Mouse (Mus musculus) heart, postnatal 36 days (tissue): Measurements from ENCODE around the gene Ankef1. TPM values are rescaled to one million over a fixed set of nuclear protein-coding genes. Genes with fewer than 3 reads are reported as not detected.

ENCODE experiments used
- DNase-seq, 2 experiments: peaks; one replicate each; pipeline ENCODE4 v3.0.0; 2021 to 2022
- intact Hi-C: fragments of 180-260 bp; cut with DNase I; formaldehyde crosslinking; loops from one replicate; pipeline ENCODE4 v1.15.1; 2025
- total RNA-seq, 2 experiments: library from RNA; stranded (reverse); gene quantifications; 2 replicates each; pipeline ENCODE4 v1.2.3; 2021

The Ankef1 gene
- total RNA-seq, result under 1 TPM in 1 of 2 experiments, not detected in 1; 0.31 TPM

DNA sequence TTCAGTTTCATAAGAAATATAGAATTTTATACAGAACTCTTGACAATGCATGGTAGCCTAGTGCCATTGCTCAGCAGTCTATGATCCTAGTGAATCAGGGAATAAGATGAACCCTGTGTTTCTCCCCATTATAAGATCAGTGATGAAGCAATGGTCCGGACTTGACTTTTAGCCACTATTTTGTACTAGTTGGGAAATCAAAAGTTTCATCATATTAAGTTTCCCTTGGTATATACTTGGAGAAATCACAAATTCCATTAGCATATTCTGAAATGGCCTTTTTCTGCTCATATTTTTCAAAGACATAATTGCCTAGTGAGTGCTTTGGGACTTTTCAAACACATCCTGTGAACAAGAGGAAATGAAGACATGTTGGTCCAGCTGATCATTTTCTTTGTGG is at the start of gene Ankef1:
Gene Ankef1, plus strand, starts transcription at position 260 of the 400 bp plus-strand sequence.
- DNase-seq, result no peak
- intact Hi-C loops, result no loop called here

DNA sequence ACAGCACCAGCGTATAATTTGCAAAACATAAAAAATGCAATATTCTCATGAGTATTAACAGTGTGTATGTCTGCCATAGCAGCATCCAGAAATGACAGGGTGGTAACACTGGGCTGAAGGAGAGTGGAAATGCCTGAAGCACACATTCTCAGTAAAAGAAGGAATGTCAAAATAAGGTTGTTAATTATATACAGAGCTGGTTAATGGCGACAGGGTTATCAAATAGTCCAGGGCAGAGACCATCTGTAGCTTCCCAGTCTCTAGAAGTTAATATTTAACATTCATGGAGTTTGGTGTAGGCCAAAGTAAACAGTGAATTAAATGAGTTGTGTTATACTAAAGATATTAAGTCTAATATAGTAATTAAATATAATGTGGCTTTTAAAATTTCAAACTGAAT is 45.2 kb upstream of the Ankef1 start:
- intact Hi-C loops, result no loop called here
- no peak for DNase-seq

DNA sequence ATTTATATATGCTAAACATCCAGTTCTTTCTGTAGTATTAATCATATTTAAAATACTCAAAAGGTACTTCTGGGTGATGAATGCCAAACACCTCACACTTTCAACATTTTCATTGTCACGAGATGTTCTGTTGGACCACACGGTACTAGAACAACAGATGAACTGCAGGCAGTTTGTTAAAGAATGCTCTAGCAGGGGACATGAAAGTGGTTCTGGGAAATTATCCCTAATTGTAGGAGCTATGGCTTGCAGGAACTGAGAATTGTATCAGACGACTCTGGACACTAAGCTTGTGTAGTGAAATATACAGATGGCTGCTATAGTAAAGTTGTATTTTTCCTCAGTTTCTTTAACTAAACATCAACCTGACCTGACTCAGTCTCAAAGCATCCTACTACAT is 44.8 kb upstream of the Ankef1 start:
- no peak for DNase-seq
- intact Hi-C loops, result no loop called here

DNA sequence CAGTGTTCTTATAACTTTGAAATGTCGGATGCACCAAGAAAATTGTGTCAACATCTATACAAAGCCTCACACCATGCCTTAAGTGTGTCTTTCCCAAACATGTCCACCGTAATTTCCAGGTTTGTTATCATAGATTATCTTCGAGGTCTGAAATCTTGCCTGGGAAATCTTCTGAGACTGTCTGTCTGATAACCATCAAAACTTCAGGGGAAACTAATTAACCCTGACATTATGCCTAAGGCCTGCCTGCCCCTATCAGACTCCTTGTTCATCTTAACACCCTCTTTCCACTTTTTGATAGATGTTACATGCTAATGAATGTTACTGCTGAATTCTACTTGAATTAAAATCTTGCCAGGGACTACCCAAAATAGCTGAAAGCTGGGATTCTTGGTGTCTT is 24.1 kb upstream of the Ankef1 start:
- intact Hi-C loops, result no loop called here

DNA sequence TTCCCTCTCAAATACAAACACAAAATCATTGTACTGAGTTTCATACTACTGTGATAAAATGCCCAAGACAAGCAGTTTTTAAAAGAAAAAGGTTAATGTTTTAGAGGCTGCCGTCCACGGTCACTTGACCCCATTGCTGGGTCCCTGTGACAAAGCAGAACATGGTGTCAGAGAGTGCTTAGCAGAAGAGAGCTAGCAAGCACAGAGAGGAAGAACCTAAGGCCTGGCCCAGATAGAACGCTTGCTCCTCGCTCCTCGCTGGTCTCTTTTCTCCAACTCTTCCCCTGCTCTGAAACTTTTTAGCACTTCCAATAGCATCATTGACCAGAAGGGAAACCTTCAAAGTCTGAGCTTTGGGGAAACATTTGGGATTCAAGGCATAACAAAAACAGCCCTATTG is 19.4 kb upstream of the Ankef1 start:
- no peak for DNase-seq
- intact Hi-C loops, result no loop called here

More for the DNA sequence above, 24.1 kb upstream of the Ankef1 start:
- no peak for DNase-seq

DNA sequence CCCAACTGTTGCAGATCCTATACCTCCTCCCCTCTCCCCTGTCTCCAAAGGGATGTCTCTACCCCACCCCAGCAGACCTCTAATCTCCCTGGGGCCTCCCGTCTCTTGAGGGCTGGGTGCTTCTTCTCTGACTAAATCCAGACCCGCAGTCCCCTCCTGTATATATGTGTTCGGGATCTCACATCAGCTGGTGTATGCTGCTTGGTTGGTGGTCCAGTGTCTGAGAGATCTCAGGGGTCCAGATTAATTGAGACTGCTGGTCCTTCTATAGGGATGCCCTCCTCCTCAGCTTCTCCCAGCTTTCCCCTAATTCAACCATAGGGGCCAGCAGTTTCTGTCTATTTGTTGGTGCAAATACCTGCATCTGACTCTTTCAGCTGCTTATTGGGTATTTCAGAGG is 18.7 kb upstream of the Ankef1 start:
- DNase-seq, result no peak
- intact Hi-C loops, result no loop called here

DNA sequence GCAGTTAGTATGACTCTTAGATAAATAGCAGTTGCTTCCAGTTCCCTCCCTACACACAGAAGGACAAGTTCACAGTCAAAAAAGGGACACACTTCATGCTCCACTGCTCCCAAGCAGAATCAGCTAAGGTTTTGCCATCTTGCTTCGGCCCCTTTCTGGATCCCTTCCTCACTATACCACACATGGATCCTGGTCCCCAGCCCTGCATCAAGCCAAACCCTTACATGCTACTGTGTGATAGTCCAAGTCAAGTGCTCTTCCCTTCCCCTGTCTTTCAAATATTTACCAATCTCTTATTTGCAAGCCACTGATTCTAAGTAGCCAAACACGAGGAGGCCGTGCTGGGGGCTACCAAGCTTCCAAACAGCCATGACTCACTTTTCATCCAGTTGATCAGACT is 16.8 kb upstream of the Ankef1 start:
- intact Hi-C loops, result loop anchor here (1.0 to 5.0 kb wide), 5 partner anchors 112 to 1458 kb away; no protein-coding TSS in a partner anchor
- no peak for DNase-seq

DNA sequence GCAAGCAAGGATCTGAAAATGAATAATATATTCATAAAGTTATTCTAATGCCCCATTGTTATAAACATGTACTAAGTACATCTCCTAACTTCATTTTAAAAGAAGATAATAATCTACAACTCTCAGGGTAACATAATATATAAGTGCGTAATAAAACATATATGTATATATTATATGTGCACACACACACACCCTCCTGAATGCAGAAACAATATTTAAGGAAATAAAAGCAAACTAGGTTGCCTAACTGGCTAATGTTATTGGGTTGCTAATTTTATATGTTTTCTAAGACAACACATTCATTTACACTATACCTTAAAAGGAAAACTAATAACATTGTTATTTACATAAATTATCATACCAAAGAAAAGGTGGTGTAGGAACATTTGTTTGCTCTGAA is 16.3 kb upstream of the Ankef1 start:
- DNase-seq, result no peak
- intact Hi-C loops, result loop anchor here (1.0 to 5.0 kb wide), 5 partner anchors 112 to 1457 kb away; no protein-coding TSS in a partner anchor

DNA sequence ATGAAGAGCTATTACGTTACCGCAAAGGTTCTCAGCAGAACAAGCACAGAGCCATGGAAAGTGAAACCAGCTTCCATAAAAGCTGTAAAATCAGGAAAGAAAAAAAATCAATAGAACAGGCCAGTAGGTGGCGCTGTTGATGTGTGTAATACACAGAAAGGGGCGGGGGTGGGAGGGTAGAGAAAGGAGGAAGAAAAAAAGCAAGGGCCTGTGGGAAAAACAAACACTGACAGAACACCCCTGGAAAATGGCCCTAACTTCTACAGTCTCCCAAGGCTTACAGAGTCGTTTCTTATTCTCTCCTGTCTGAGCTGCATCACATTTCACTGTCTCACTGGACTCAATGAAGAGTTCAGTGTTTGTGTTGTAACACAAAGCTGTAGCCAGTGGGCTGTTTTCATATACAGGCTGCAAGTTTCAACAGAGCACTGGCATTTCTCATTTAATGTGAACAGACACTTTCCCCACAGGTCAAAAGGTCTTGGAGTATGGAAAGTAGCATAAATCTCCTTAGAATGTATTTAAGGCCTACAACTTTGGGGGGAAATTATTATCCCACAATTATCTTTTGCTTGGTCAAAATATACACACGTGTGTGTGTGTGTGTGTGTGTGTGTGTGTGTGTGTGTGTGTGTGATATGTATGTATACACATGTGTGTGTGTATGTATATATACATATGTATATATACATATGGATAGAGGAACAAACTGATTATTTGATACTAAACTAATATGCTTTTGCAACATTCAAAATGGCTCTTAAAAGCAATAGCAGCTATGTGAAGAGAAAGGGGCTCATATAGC is 15.7 kb upstream of the Ankef1 start:
- DNase-seq, result peak; percentile 58 to 69
- intact Hi-C loops, result loop anchor here (1.0 to 5.0 kb wide), 5 partner anchors 111 to 1457 kb away; no protein-coding TSS in a partner anchor

DNA sequence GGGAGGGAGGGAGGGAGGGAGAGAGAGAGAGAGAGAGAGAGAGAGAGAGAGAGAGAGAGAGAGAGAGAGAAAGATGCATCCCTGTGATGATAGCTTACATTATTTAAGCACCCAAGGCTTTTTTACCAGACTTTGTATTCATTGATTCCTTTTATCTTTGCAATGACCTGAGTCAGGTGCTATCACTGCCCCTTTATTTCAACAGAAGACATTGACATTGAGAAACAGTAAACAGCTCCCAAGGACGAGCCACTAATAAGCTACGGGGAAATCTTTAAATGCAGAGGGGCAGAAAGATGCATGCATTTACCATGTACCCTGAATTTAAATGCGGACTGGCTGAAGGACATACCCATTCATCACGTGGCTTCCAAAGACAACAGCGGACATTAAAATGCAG is 14.7 kb upstream of the Ankef1 start:
- intact Hi-C loops, result loop anchor here (5.0 kb wide), 3 partner anchors 110 to 1245 kb away; no protein-coding TSS in a partner anchor
- no peak for DNase-seq

DNA sequence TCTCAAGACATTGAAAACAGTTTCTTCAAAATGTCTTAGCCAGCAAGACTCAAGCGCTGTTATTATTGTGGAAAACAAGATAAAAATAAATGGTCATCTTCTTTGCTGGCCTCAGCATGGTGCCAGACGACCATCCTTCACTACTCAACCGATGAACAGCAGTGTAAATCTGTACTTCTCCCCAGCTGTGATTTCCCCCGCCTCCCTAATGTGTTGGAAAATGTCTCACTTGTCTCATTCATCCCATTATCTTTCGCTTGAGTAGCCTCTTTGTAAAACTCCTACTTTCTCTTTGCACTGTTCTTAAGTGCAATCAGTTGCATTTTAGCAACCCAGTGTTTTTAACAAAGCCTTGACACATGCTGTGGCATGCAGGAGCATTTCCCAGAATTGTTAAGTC is 9.4 kb downstream of the Ankef1 start:
- DNase-seq, result no peak
- intact Hi-C loops, result no loop called here

DNA sequence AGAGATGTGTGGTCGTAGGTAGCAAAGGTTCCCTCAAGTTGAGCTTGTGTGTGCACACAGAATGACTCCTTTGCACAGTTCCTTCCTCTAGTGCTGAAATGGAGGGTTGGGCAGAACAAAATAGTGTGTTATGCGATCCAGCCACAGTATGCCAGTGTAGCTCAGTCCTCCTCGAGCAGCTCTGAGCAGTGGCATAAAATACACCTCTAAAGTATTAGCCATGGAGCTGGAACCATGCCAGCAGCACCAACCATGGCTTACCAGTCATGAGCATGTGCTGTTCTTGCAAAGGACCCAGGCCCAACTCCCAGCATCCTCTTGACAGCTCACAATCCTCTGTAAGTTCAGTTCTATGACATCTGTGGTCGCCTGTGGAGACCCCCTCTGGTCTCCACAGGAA is 10.0 kb downstream of the Ankef1 start:
- intact Hi-C loops, result no loop called here

DNA sequence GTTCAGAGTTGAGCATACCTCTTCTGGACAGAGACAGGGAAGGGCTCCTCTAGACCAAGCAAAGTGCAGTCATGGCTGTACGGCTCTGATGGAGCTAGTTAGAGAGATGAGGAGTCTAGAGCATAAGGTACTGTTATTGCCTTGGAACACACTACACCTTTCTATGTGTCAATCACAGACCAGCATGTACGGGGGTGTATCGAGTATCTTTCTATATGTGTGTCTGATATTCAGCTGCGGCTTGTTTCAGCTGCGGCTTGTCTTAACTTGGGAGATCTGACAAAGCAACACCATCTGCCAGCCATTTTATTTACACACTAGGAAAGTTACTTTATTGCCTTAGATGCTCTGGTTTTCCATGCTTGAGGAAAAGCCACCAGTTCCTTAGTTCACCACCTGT is 11.1 kb downstream of the Ankef1 start:
- no peak for DNase-seq
- intact Hi-C loops, result no loop called here

More for the DNA sequence above, 10.0 kb downstream of the Ankef1 start:
- no peak for DNase-seq

DNA sequence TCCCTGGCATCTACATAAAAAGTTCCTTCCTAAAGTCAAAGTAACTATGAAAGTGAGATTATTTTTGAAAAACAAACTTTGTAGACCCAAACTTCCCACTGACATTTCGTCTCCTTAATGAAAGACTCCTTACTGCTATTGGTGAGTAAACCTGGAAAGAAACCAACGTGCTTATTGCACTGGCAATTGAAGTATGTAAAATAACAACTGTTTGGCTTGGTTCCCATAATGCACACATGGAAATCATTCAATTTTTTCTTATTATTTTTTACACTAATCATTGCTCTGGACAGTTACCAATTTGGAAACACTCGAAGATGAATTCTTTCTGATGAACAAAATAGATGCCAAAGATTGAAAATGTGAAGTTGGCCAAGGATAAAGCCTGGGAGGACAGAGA is 12.1 kb downstream of the Ankef1 start:
- DNase-seq, result no peak
- intact Hi-C loops, result no loop called here

DNA sequence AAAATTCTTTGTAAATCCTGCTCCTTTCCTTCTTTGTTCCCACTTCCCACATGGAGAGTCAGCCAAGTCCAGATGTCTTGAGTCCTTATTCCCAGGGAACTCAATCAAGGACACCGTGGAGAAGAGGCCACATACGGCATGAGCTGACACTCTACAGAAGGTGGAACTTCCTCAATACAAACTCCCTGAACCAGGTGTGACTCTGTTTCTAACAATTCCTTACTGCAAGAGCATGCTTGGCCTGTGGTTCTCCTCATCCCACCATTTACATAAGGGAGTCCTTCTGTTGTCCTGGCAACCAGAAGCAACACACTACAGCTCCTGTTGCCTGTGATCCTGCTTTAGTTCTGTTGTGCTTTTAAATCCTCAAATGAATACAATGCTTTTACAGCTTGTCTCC is 13.8 kb downstream of the Ankef1 start:
- intact Hi-C loops, result no loop called here
- DNase-seq, result no peak

DNA sequence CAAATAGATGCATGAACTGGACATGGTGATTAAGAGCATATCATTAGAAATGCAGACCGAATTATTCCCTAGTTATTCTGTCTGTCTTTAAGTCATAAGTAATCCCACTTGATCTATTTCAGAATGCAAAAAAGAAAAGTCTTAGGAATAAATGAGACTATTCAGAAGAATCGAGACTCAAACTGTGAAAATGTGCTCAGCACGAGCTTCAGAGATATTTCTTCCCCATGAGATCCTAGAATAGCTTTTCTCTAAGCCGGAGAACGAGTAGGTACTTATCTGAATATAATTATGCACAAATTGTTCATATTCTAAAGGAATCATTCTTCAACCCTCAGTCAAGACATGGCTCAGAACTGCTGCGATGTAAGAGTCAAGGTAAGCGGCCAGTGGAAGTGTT is 27.2 kb downstream of the Ankef1 start:
- intact Hi-C loops, result no loop called here
- no peak for DNase-seq

DNA sequence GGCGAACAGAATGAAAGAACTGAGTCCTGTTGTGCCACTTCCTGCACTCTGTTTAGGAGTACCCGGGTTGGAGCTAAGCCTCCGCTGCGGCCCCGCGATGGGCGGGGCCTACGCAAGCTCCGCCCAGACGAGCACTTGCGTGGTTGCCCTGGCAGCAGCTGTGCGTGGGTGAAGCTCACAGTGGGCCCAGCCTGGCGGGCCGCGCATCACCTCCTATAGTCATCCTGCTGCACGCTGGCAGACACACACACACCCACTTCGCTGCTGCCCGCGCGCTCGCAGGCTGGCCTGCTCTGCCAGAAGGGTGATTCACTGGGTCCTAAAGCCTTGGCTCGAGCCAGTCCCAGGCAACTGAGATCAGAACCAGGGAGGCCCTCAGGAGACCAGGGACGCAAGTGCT is 30.3 kb downstream of the Ankef1 start:
- DNase-seq, result peak; percentile 56 to 64
- intact Hi-C loops, result no loop called here

DNA sequence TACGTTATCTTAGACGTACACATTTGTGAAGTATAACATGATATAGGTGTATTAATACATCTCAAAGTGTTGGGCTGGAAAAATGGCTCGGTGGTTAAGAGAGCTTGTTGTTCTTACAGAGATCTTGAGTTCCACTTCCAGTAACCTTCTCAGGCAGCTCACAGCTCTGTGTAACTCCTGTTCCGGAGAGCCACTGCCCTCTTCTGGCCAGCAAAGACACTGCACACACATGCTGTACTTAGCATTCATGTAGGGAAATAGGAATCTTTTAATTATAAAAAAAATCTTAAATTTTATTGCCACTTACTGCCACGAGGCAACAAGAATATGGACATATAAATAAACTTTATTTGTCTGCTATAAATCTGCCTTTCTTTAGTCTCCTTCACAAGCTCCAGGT is 56.3 kb downstream of the Ankef1 start:
- intact Hi-C loops, result no loop called here

DNA sequence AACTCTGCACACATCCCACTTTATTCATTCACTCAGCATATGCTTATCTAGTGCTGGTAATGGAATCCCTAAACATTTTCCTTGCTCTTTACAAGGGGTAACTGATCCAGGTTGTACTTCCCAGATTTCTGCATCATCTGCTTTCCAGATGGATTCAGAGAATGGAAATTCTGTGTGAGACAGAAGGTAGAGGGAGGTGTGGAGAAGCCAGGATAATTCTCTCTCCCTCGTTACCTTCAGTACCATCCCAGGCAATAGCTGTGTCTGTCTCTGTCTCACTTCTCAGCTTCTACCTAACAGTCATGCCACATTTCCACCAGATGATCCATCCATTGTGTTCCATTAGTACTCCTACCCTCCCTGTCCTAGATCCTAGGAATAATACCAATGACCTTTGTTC is 60.6 kb downstream of the Ankef1 start:
- no peak for DNase-seq
- intact Hi-C loops, result no loop called here

More for the DNA sequence above, 56.3 kb downstream of the Ankef1 start:
- DNase-seq, result no peak

DNA sequence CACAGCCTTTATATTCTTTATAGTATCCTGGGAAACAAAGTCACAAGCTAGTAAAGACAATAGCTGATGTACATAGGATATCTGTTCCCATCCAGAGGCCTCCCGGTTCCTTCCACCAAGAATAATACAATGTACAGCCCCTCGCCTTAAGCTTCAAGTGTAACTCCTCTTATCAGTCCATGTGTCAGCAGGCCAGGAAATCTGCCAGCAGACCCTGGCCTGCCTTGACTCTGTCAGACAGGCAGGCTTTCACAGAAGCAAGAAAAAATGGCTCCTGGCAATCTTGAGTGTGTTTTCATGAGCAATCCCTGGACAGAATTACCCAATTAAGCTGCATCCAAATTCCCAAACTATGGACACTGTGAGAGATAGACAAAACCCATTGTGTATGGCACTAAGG is 69.1 kb downstream of the Ankef1 start:
- no peak for DNase-seq
- intact Hi-C loops, result no loop called here

DNA sequence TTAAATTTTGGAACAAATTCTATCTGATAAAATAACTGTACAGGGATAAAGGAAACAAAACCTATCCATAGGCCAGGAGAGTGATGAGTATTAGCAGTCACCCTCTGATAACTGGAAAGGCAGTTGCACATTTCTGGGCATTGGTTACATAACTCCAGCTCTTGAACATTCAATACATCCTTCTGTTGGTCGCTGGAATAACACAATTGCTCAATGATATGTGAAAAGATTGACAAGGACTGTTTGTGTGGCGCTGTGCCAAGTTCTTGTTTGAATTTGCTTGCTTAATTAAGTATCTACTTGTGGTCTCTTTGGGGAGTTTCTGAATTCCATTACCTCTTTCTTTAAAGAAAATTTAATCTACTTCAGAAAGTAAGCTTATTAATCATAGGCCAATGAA is 81.1 kb downstream of the Ankef1 start:
- intact Hi-C loops, result no loop called here

DNA sequence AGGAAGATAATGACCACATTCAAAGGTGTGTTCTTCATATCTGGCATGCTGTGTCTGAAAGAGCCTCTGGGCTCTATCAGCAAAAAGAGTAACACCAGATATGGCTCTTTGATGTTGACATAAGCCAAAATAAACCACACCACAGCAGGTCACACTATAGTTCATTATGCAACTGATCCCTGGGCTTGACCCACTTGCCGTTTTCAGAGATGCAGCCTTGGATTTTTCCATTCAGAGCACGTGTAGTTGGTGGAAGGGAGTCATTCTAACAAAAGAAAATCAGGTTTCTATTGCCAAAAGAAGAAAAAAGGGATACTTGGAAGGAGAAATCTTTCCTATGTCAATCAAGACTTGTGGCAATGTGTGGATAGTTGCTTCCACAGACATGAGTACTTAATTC is 87.1 kb downstream of the Ankef1 start:
- no peak for DNase-seq
- intact Hi-C loops, result no loop called here

More for the DNA sequence above, 81.1 kb downstream of the Ankef1 start:
- no peak for DNase-seq
